Mouse (Mus musculus) thymus, postnatal 36 days (tissue): ENCODE data around the gene Olfr1289.

Source experiments
- DNase-seq, 2 experiments: peaks; one replicate each; pipeline ENCODE4 v3.0.0; 2022; ENCODE audit warnings: mixed read lengths in 2 of 2

Gene Olfr1289

GRCm38 (mm10) chr2:111480519-111480918, at the start of gene Olfr1289:
Gene Olfr1289, plus strand, starts transcription at chr2:111480819.
- DNase-seq = no peak

DNA sequence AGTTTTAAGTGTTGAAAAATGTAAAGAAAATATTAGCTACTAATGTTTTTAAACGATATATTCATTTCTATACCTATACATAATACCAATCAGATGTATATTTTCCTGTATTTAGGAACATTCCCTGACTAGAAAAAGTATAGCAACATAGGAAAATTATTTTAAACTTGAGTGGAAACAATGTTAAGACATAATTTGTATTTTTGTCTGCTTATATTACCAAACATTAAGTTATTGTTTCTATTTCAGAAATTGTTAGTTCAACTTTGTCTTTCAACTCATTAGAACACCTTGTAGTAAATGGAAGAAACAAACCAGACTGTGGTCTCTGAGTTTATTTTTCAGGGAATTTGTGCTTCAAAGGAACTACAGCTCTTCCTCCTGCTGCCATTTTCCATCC, 31.8 kb upstream of the Olfr1289 start, which contains the start of gene Olfr1287:
Gene Olfr1287 (plus strand): TSS at position 301 of the 400 bp plus-strand sequence.
- no peak for DNase-seq

DNA sequence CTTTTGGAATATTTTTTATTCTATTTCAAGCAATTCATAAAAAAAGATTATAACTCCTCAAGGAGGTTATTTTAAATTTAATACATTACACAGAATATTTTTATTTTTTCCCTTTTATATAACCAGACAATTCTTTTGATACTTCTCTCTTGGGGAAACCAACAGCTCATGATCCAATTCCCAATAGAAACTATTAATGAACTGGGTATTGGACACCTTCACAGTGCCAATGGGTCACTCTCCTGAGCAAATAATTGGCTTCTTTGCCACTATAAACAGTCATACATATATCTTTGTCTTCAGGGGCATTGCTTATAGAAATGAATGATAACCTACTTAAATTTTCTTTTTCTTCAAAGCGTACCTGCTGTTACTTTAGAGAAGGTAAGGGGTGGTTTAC, 6.8 kb upstream of the Olfr1289 start, which contains the start of gene Olfr1288:
Gene Olfr1288 (plus strand): TSS at position 301 of the 400 bp plus-strand sequence.
- no peak for DNase-seq

GRCm38 (mm10) chr2:111493729-111494128, 13.1 kb downstream of the Olfr1289 start, which contains the start of gene Olfr1290:
Gene Olfr1290, minus strand, starts transcription at chr2:111493829.
- no peak for DNase-seq

GRCm38 (mm10) chr2:111496880-111497279, 16.3 kb downstream of the Olfr1289 start, which contains the start of gene Olfr1291-ps1:
Gene Olfr1291-ps1, plus strand, starts transcription at chr2:111497180.
- no peak for DNase-seq

DNA sequence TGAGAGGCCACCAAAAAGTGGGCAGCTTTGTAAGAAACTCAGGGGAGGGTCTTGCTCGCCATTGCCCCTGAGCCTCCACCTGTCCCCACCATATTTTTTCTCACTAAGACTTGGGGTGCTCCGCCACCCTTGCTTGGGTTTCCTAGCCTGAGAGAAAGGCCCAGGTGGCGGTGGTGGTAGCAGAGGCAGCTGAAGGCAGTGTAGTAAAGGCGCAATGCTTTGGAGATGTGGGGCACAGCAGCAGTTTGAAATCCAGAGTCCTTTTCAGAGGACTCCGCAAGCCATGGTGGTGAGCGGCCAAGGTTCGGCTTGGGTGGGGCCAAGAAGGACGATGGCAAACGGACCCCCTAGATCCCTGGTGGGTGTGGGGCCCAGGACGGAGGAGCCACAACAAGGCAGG, 36.8 kb downstream of the Olfr1289 start:
- no peak for DNase-seq

GRCm38 (mm10) chr2:111524903-111525302, 44.3 kb downstream of the Olfr1289 start, which contains the start of gene Olfr1293-ps:
Gene Olfr1293-ps, plus strand, starts transcription at chr2:111525203.
- no peak for DNase-seq
